Mouse (Mus musculus) CH12.LX (cell line): ENCODE results near the gene Tnfaip8l2. TPM values are rescaled to one million over a fixed set of nuclear protein-coding genes. Genes with fewer than 3 reads are reported as not detected.

Experiments used
- DNase-seq: peaks from one replicate; pipeline ENCODE4 v3.0.0-alpha.2; 2013; ENCODE audit errors: extremely low read depth
- H3K27ac ChIP-seq: 2 replicates; pipeline ENCODE4 v1.5.1; 2012; ENCODE audit warnings: low read depth, mild to moderate bottlenecking, control low read depth, moderate library complexity; ENCODE audit not compliant: insufficient read depth
- H3K27me3 ChIP-seq: replicated peaks from 2 replicates; pipeline ENCODE3; 2012; ENCODE audit warnings: inconsistent platforms
- H3K36me3 ChIP-seq, 2 experiments: replicated peaks in 1 of 2; 2 replicates each; pipeline versions ENCODE3 to v1.6.1; 2012; ENCODE audit warnings: inconsistent platforms in 1 of 2, low read length in 1 of 2, mild to moderate bottlenecking in 1 of 2, mixed read lengths in 1 of 2, moderate library complexity in 1 of 2; ENCODE audit not compliant: control insufficient read depth in 1 of 2, insufficient read depth in 1 of 2
- H3K4me1 ChIP-seq, 2 experiments: 2 replicates each; pipeline ENCODE4 v1.6.1; 2012; ENCODE audit warnings: inconsistent platforms in 1 of 2, moderate library complexity in 1 of 2; ENCODE audit not compliant: insufficient read depth in 2 of 2, control insufficient read depth in 1 of 2
- H3K4me2 ChIP-seq: 2 replicates; pipeline ENCODE4 v1.6.1; 2012; ENCODE audit warnings: low read depth, mild to moderate bottlenecking, control low read depth; ENCODE audit not compliant: poor library complexity, insufficient read depth, severe bottlenecking
- H3K4me3 ChIP-seq, 3 experiments: fragments of 150-350 bp in 1 of 3; sonication (generic) in 1 of 3; replicated peaks in 1 of 3; 2 replicates each; pipeline versions ENCODE3 to v1.5.1; 2011 to 2012; ENCODE audit warnings: low read depth in 2 of 3, low read length in 2 of 3, mild to moderate bottlenecking in 2 of 3, moderate library complexity in 2 of 3, control low read depth in 1 of 3, improper control_type of control experiment in 1 of 3, inconsistent platforms in 1 of 3, mixed read lengths in 1 of 3; ENCODE audit not compliant: poor library complexity in 1 of 3
- H3K79me2 ChIP-seq: replicated peaks from 2 replicates; pipeline ENCODE4 v1.6.1; 2012; ENCODE audit warnings: mild to moderate bottlenecking, moderate library complexity; ENCODE audit not compliant: control insufficient read depth, poor library complexity, insufficient read depth, severe bottlenecking; ENCODE audit errors: extremely low read depth
- H3K9ac ChIP-seq: 2 replicates; pipeline ENCODE4 v1.6.1; 2012; ENCODE audit warnings: low read depth, mild to moderate bottlenecking, control low read depth, moderate library complexity; ENCODE audit not compliant: insufficient read depth
- H3K9me3 ChIP-seq: replicated peaks from 2 replicates; pipeline ENCODE3; 2012; ENCODE audit warnings: low read length, inconsistent platforms, mixed read lengths
- BHLHE40 ChIP-seq: IDR thresholded peaks from 2 replicates; pipeline ENCODE4 v1.6.1; 2011; ENCODE audit warnings: mild to moderate bottlenecking, low read depth, low read length, improper control_type of control experiment
- CHD2 ChIP-seq: IDR thresholded peaks from 2 replicates; pipeline ENCODE4 v1.6.1; 2011; ENCODE audit warnings: low read length, improper control_type of control experiment
- GABPA ChIP-seq: IDR thresholded peaks from 2 replicates; pipeline ENCODE4 v1.6.1; 2012; ENCODE audit warnings: low read depth, low read length, improper control_type of control experiment, inconsistent platforms; ENCODE audit not compliant: insufficient replicate concordance
- IRF4 ChIP-seq: IDR thresholded peaks from 2 replicates; pipeline ENCODE4 v1.6.1; 2014; ENCODE audit warnings: low read depth, mild to moderate bottlenecking, inconsistent platforms, low read length, improper control_type of control experiment
- JUN ChIP-seq: IDR thresholded peaks from 2 replicates; pipeline ENCODE4 v1.6.1; 2011; ENCODE audit warnings: low read depth, mild to moderate bottlenecking, low read length, improper control_type of control experiment, moderate library complexity; ENCODE audit not compliant: insufficient read depth
- JUND ChIP-seq: conservative IDR thresholded peaks from 2 replicates; pipeline ENCODE4 v1.6.1; 2011; ENCODE audit warnings: low read depth, low read length, improper control_type of control experiment
- MAFK ChIP-seq: IDR thresholded peaks from 2 replicates; pipeline ENCODE4 v1.6.1; 2011; ENCODE audit warnings: low read length, improper control_type of control experiment; ENCODE audit not compliant: insufficient replicate concordance
- MEF2A ChIP-seq: IDR thresholded peaks from 2 replicates; pipeline ENCODE4 v1.6.1; 2014; ENCODE audit warnings: low read depth, mild to moderate bottlenecking, inconsistent platforms, low read length, improper control_type of control experiment, borderline replicate concordance
- PAX5 ChIP-seq: IDR thresholded peaks from 2 replicates; pipeline ENCODE4 v1.6.1; 2012; ENCODE audit warnings: low read length, inconsistent platforms, mixed read lengths
- POLR2A ChIP-seq: IDR thresholded peaks from 2 replicates; pipeline ENCODE4 v1.6.1; 2011; ENCODE audit warnings: low read depth, mild to moderate bottlenecking, improper control_type of control experiment, low read length
- POLR2AphosphoS2 ChIP-seq: IDR thresholded peaks from 2 replicates; pipeline ENCODE4 v1.6.1; 2011; ENCODE audit warnings: low read depth, low read length, improper control_type of control experiment
- SIN3A ChIP-seq: IDR thresholded peaks from 2 replicates; pipeline ENCODE4 v1.6.1; 2012; ENCODE audit warnings: low read length, improper control_type of control experiment, inconsistent platforms
- SMC3 ChIP-seq: IDR thresholded peaks from 2 replicates; pipeline ENCODE4 v1.6.1; 2011; ENCODE audit warnings: low read depth, low read length, improper control_type of control experiment
- UBTF ChIP-seq: IDR thresholded peaks from 2 replicates; pipeline ENCODE4 v1.6.1; 2012; ENCODE audit warnings: low read depth, mild to moderate bottlenecking, inconsistent platforms, low read length, improper control_type of control experiment, moderate library complexity
- USF1 ChIP-seq: IDR thresholded peaks from 2 replicates; pipeline ENCODE4 v1.6.1; 2014; ENCODE audit warnings: low read depth, mild to moderate bottlenecking, inconsistent platforms, low read length, improper control_type of control experiment
- ZKSCAN1 ChIP-seq: IDR thresholded peaks from 2 replicates; pipeline ENCODE4 v1.6.1; 2012; ENCODE audit warnings: low read depth, inconsistent platforms, low read length, improper control_type of control experiment, borderline replicate concordance
- ZMIZ1 ChIP-seq: IDR thresholded peaks from 2 replicates; pipeline ENCODE4 v1.6.1; 2012; ENCODE audit warnings: low read depth, mild to moderate bottlenecking, inconsistent platforms, low read length, improper control_type of control experiment
- ZNF384 ChIP-seq: IDR thresholded peaks from 2 replicates; pipeline ENCODE4 v1.6.1; 2012; ENCODE audit warnings: low read depth, low read length, improper control_type of control experiment, inconsistent platforms
- dilution Hi-C: fragments of 300-500 bp; cut with MboI; formaldehyde crosslinking; loops from 2 replicates; pipeline ENCODE4 v1.14.3; 2020; ENCODE audit warnings: low sequenced_read_pairs; ENCODE audit not compliant: extremely low pct_unique_long_range_greater_than_20kb, extremely low pct_ligation_motif_present
- in situ Hi-C: fragments of 300-500 bp; cut with MboI; formaldehyde crosslinking; loops from 3 replicates; pipeline ENCODE4 v1.14.3; 2019; ENCODE audit warnings: low sequenced_read_pairs, low pct_ligation_motif_present, low pct_unique_long_range_greater_than_20kb, mixed read lengths
- polyA plus RNA-seq: library from polyadenylated mRNA; unstranded; fragments of >175 nt; gene quantifications from 2 replicates; pipeline ENCODE4 v1.2.1, GENCODE M21; 2012; ENCODE audit warnings: low read depth; ENCODE audit not compliant: insufficient read length
- total RNA-seq, 2 experiments: library from RNA; depleted of rRNA; stranded (reverse); fragments of 300-350 nt in 1 of 2; fragments of >200 nt in 1 of 2; gene quantifications; 2 replicates each; pipeline ENCODE4 v1.2.3; 2012 to 2014

Gene Tnfaip8l2
- total and polyA plus RNA-seq, 3 experiments, result 18.2 to 28.2 (median 26.2) TPM

DNA sequence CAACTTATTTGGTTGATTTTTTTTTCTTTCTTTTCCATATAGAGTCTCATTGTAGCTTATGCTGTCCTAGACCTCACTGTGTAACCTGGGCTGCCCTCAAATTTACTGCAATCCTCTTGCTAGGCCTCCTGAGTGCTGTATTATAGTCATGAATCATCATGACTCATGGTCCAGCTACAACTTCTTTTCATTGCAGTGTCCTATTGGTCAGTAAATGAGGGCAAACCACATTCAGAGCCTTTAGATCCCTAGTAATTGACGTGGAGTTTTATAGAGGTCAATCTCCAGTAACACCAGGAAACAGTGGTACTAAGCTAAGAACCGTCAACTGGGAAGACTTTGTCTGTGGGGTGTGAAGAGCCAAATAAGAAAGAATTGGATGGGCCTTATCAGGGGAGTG is 24.4 kb downstream of the Tnfaip8l2 start:
- DNase-seq, result no peak
- in situ Hi-C loops, result no loop called here

DNA sequence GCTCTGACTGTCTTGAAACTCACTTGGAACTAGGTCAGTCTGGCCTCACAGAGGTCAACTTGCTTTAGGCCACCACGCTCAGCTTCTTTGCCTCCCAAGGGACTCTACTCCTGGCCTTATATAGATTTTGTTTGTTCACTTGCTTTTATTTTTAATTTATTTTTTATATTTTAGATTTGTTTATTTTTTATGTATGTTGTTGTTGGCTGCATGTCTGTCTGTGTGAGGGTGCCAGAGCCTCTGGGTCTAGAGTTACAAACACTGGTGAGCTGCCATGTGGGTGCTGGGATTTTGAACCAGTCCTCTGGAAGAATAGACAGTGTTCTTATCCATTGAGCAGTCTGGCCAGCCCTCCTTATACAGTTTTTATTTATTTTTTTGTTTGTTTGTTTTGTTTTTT is 29.4 kb downstream of the Tnfaip8l2 start:
- in situ Hi-C loops (no loop called here), dilution Hi-C loops (no loop called here)
- Histone ChIP-seq H3K9ac (no peak overlapping the region), H3K79me2 (peaks cover 4% of the 10 kb centered on the region), H3K4me3 (no peak overlapping the region), H3K9me3 (no peaks in the 10 kb centered on the region), H3K4me1 (peaks cover 0 to 20% of the 10 kb centered on the region in 2 experiments; a peak in 2 of 4 replicates), H3K36me3 (peaks cover 1 to 36% of the 10 kb centered on the region in 2 experiments), H3K27ac (no peak overlapping the region), H3K27me3 (no peaks in the 10 kb centered on the region), H3K4me2 (no peak overlapping the region)
- TF ChIP-seq JUND (no peak), JUN (no peak), IRF4 (no peak), ZNF384 (no peak), MEF2A (no peak), POLR2AphosphoS2 (no peak)
- DNase-seq, result no peak

More for the DNA sequence above, 24.4 kb downstream of the Tnfaip8l2 start:
- Histone ChIP-seq H3K36me3 (peaks cover 43 to 82% of the 10 kb centered on the region in 2 experiments), H3K27ac (no peak overlapping the region), H3K9me3 (no peaks in the 10 kb centered on the region), H3K79me2 (no peaks in the 10 kb centered on the region), H3K4me2 (no peak overlapping the region), H3K9ac (no peak overlapping the region), H3K4me1 (peaks cover 0 to 5% of the 10 kb centered on the region in 2 experiments; a peak in 1 of 4 replicates), H3K4me3 (no peak overlapping the region), H3K27me3 (no peaks in the 10 kb centered on the region)
- dilution Hi-C loops, result no loop called here
- no peak for TF ChIP-seq MEF2A
- TF ChIP-seq MAFK, result no peak
- no peak for TF ChIP-seq SMC3
- no peak for TF ChIP-seq GABPA
- no peak for TF ChIP-seq SIN3A
- no peak for TF ChIP-seq CHD2
- TF ChIP-seq POLR2A, result no peak
- no peak for TF ChIP-seq ZMIZ1
- no peak for TF ChIP-seq PAX5
- TF ChIP-seq POLR2AphosphoS2, result no peak
- no peak for TF ChIP-seq UBTF
- TF ChIP-seq ZNF384, result no peak
- no peak for TF ChIP-seq JUN
- TF ChIP-seq USF1, result no peak
- no peak for TF ChIP-seq ZKSCAN1
- TF ChIP-seq BHLHE40, result no peak
- no peak for TF ChIP-seq JUND
